Mouse (Mus musculus) ES-Bruce4 (cell line): ENCODE results near the gene Pprc1.

ENCODE experiments used
- CTCF ChIP-seq: IDR thresholded peaks from one replicate; pipeline ENCODE4 v1.8.1; 2011; ENCODE audit warnings: low read depth, low read length
- EP300 ChIP-seq: IDR thresholded peaks from 2 replicates; pipeline ENCODE4 v1.6.1; 2011; ENCODE audit warnings: low read depth, low read length; ENCODE audit not compliant: insufficient read depth
- POLR2A ChIP-seq: IDR thresholded peaks from one replicate; pipeline ENCODE4 v1.8.1; 2011; ENCODE audit warnings: low read length; ENCODE audit not compliant: insufficient read depth

- TF ChIP-seq CTCF: no peak
- TF ChIP-seq POLR2A: no peak
- TF ChIP-seq EP300: no peak
Observed at GRCm38 (mm10) chr19:46096396-46096795, 51.7 kb downstream of the Pprc1 start.
